Mouse (Mus musculus) heart, embryonic 12.5 days (tissue): ENCODE data around the gene Tnrc6c. TPM values are rescaled to one million over a fixed set of nuclear protein-coding genes. Genes with fewer than 3 reads are reported as not detected.

ENCODE experiments used
- ATAC-seq: fragments of 200-750 bp; cut with Nextera tagmentation; 2 replicates; pipeline ENCODE4 v1.8.0; 2017; ENCODE audit warnings: moderate TSS enrichment, moderate library complexity; ENCODE audit not compliant: insufficient number of reproducible peaks, low FRiP score
- H3K27ac ChIP-seq: fragments of 300-500 bp; sonication (generic); 2 replicates; pipeline ENCODE4 v1.5.1; 2016; ENCODE audit warnings: mild to moderate bottlenecking, moderate library complexity; ENCODE audit not compliant: poor library complexity, severe bottlenecking
- H3K27me3 ChIP-seq: fragments of 300-500 bp; sonication (generic); replicated peaks from 2 replicates; pipeline ENCODE4 v1.6.1; 2016; ENCODE audit warnings: mild to moderate bottlenecking, moderate library complexity
- H3K36me3 ChIP-seq: fragments of 300-500 bp; sonication (generic); 2 replicates; pipeline ENCODE4 v1.6.1; 2016; ENCODE audit warnings: mild to moderate bottlenecking, moderate library complexity
- H3K4me1 ChIP-seq: fragments of 300-500 bp; sonication (generic); replicated peaks from 2 replicates; pipeline ENCODE4 v1.6.1; 2016; ENCODE audit warnings: mild to moderate bottlenecking
- H3K4me2 ChIP-seq: fragments of 300-500 bp; sonication (generic); 2 replicates; pipeline ENCODE4 v1.6.1; 2016; ENCODE audit warnings: mild to moderate bottlenecking, moderate library complexity
- H3K4me3 ChIP-seq: fragments of 300-500 bp; sonication (generic); 2 replicates; pipeline ENCODE4 v1.5.1; 2016; ENCODE audit warnings: mild to moderate bottlenecking
- H3K9ac ChIP-seq: fragments of 300-500 bp; sonication (generic); 2 replicates; pipeline ENCODE4 v1.6.1; 2016; ENCODE audit warnings: mild to moderate bottlenecking, moderate library complexity
- H3K9me3 ChIP-seq: fragments of 300-500 bp; sonication (generic); replicated peaks from 2 replicates; pipeline ENCODE4 v1.6.1; 2016; ENCODE audit warnings: mild to moderate bottlenecking, moderate library complexity
- WGBS: fragments of 180-500 bp; shearing (Covaris S2); methylation state at CpG from one replicate; pipeline ENCODE4 v1.1.7; 2016; 5-methylcytosine and 5-hydroxymethylcytosine counted together
- polyA plus RNA-seq: library from polyadenylated mRNA; unstranded; fragments of >200 nt; fragmentation: Nextera tagmentation; extraction: Ambion mirVana; gene quantifications from 2 replicates; pipeline ENCODE4 v1.2.1, GENCODE M21; 2016

Gene Tnrc6c
- polyA plus RNA-seq, 1 experiment from 2014 or later, result 8.2 TPM

GRCm38 (mm10) chr11:117655292-117656076 lies 1.4 kb downstream of the Tnrc6c start:
- Histone ChIP-seq H3K4me2 (peak overlapping the region; percentile 94), H3K4me3 (peak overlapping the region; percentile 96), H3K4me1 (peaks cover 23% of the 10 kb centered on the region), H3K9ac (peak overlapping the region; percentile 98), H3K36me3 (no peaks in the 10 kb centered on the region), H3K9me3 (no peaks in the 10 kb centered on the region), H3K27me3 (peaks cover 12% of the 10 kb centered on the region), H3K27ac (peak overlapping the region; percentile 97)
- under 1% methylated on average over 80 of the region's 80 CpGs for WGBS
- ATAC-seq, result peak; percentile 9

GRCm38 (mm10) chr11:117656077-117656401 lies 1.9 kb downstream of the Tnrc6c start:
- WGBS, result 12% methylated on average over 10 of the region's 10 CpGs
- Histone ChIP-seq H3K9me3 (no peaks in the 10 kb centered on the region), H3K27me3 (peaks cover 12% of the 10 kb centered on the region), H3K4me3 (peak overlapping the region; percentile 96), H3K36me3 (no peaks in the 10 kb centered on the region), H3K4me2 (peak overlapping the region; percentile 94), H3K4me1 (peaks cover 23% of the 10 kb centered on the region), H3K9ac (peak overlapping the region; percentile 98), H3K27ac (no peak overlapping the region)
- no peak for ATAC-seq

- no peaks in the 10 kb centered on the region for H3K9me3 ChIP-seq
- no peak for ATAC-seq
- no peaks in the 10 kb centered on the region for H3K36me3 ChIP-seq
- no peak overlapping the region for H3K4me3 ChIP-seq
- H3K4me2 ChIP-seq, result no peak overlapping the region
- peaks cover 30% of the 10 kb centered on the region for H3K4me1 ChIP-seq
- H3K27me3 ChIP-seq, result no peaks in the 10 kb centered on the region
- no peak overlapping the region for H3K27ac ChIP-seq
- H3K9ac ChIP-seq, result no peak overlapping the region; the same call in 1 of the 2 replicates
- WGBS, result 54% methylated on average over 4 of the region's 4 CpGs
Observed at GRCm38 (mm10) chr11:117658974-117659373, 4.9 kb downstream of the Tnrc6c start.

GRCm38 (mm10) chr11:117663036-117663809 lies 9.1 kb downstream of the Tnrc6c start:
- Histone ChIP-seq H3K27me3 (no peaks in the 10 kb centered on the region), H3K4me2 (no peak overlapping the region), H3K4me3 (no peak overlapping the region), H3K4me1 (peaks cover 38% of the 10 kb centered on the region), H3K36me3 (no peaks in the 10 kb centered on the region), H3K9me3 (no peaks in the 10 kb centered on the region), H3K9ac (no peak overlapping the region), H3K27ac (no peak overlapping the region)
- no peak for ATAC-seq
- WGBS, result 70% methylated on average over 4 of the region's 4 CpGs

- no peak overlapping the region for H3K4me2 ChIP-seq
- H3K36me3 ChIP-seq, result no peaks in the 10 kb centered on the region
- H3K9ac ChIP-seq, result no peak overlapping the region
- H3K4me1 ChIP-seq, result peaks cover 39% of the 10 kb centered on the region
- no peak overlapping the region for H3K4me3 ChIP-seq
- H3K27ac ChIP-seq, result no peak overlapping the region
- ATAC-seq, result no peak
- no peaks in the 10 kb centered on the region for H3K27me3 ChIP-seq
- no peaks in the 10 kb centered on the region for H3K9me3 ChIP-seq
Observed at GRCm38 (mm10) chr11:117663810-117664139, 9.7 kb downstream of the Tnrc6c start.

GRCm38 (mm10) chr11:117665189-117665588 lies 11.1 kb downstream of the Tnrc6c start:
- Histone ChIP-seq H3K36me3 (no peaks in the 10 kb centered on the region), H3K4me2 (no peak overlapping the region), H3K27me3 (no peaks in the 10 kb centered on the region), H3K9ac (no peak overlapping the region), H3K4me3 (no peak overlapping the region), H3K27ac (no peak overlapping the region), H3K9me3 (no peaks in the 10 kb centered on the region), H3K4me1 (peaks cover 36% of the 10 kb centered on the region)
- WGBS, result 69% methylated on average over 3 of the region's 3 CpGs
- ATAC-seq, result no peak

- ATAC-seq, result no peak
- no peak overlapping the region for H3K4me2 ChIP-seq
Observed at GRCm38 (mm10) chr11:117666563-117666962, 12.5 kb downstream of the Tnrc6c start.

GRCm38 (mm10) chr11:117667152-117667551 lies 13.1 kb downstream of the Tnrc6c start:
- no peak overlapping the region for H3K4me3 ChIP-seq
- no peaks in the 10 kb centered on the region for H3K36me3 ChIP-seq
- H3K27ac ChIP-seq, result no peak overlapping the region
- H3K4me2 ChIP-seq, result no peak overlapping the region
- H3K9me3 ChIP-seq, result no peaks in the 10 kb centered on the region
- H3K27me3 ChIP-seq, result no peaks in the 10 kb centered on the region
- peaks cover 30% of the 10 kb centered on the region for H3K4me1 ChIP-seq
- 86% methylated on average over 5 of the region's 5 CpGs for WGBS
- no peak for ATAC-seq
- H3K9ac ChIP-seq, result no peak overlapping the region

More at GRCm38 (mm10) chr11:117666563-117666962, 12.5 kb downstream of the Tnrc6c start:
- Histone ChIP-seq H3K9ac (no peak overlapping the region), H3K9me3 (no peaks in the 10 kb centered on the region), H3K4me1 (peaks cover 34% of the 10 kb centered on the region), H3K4me3 (no peak overlapping the region), H3K36me3 (no peaks in the 10 kb centered on the region), H3K27ac (no peak overlapping the region), H3K27me3 (no peaks in the 10 kb centered on the region)

- H3K9me3 ChIP-seq, result no peaks in the 10 kb centered on the region
- H3K27ac ChIP-seq, result no peak overlapping the region
- H3K4me3 ChIP-seq, result no peak overlapping the region
- no peak for ATAC-seq
- H3K36me3 ChIP-seq, result no peaks in the 10 kb centered on the region
- H3K27me3 ChIP-seq, result no peaks in the 10 kb centered on the region
- no peak overlapping the region for H3K4me2 ChIP-seq
- peaks cover 30% of the 10 kb centered on the region for H3K4me1 ChIP-seq
- 28% methylated on average over 5 of the region's 5 CpGs for WGBS
- no peak overlapping the region for H3K9ac ChIP-seq
Observed at GRCm38 (mm10) chr11:117667825-117668224, 13.7 kb downstream of the Tnrc6c start.

GRCm38 (mm10) chr11:117671626-117672025 lies 17.5 kb downstream of the Tnrc6c start:
- 93% methylated on average over 5 of the region's 5 CpGs for WGBS
- no peaks in the 10 kb centered on the region for H3K27me3 ChIP-seq
- H3K27ac ChIP-seq, result no peak overlapping the region
- no peak overlapping the region for H3K4me2 ChIP-seq
- H3K4me1 ChIP-seq, result peaks cover 22% of the 10 kb centered on the region
- no peak for ATAC-seq
- H3K9ac ChIP-seq, result no peak overlapping the region
- no peaks in the 10 kb centered on the region for H3K36me3 ChIP-seq
- H3K4me3 ChIP-seq, result no peak overlapping the region
- no peaks in the 10 kb centered on the region for H3K9me3 ChIP-seq

GRCm38 (mm10) chr11:117674531-117674930 lies 20.4 kb downstream of the Tnrc6c start:
- Histone ChIP-seq H3K4me2 (no peak overlapping the region), H3K27me3 (no peaks in the 10 kb centered on the region), H3K4me1 (peaks cover 29% of the 10 kb centered on the region), H3K9ac (no peak overlapping the region), H3K27ac (no peak overlapping the region), H3K36me3 (no peaks in the 10 kb centered on the region), H3K4me3 (no peak overlapping the region), H3K9me3 (no peaks in the 10 kb centered on the region)
- WGBS, result 97% methylated on average over 1 of the region's 1 CpGs
- ATAC-seq, result no peak
